Mouse (Mus musculus): ENCODE results near the gene Zfp414. TPM values are rescaled to one million over a fixed set of nuclear protein-coding genes. Genes with fewer than 3 reads are reported as not detected.
A peak's percentile ranks its signal among the peaks of the same experiment; 100 is the strongest.

Zfp414 gene
- polyA plus RNA-seq, 2 experiments: 22.7 to 24.6 TPM

- Histone ChIP-seq H3K36me3 (replicated peaks; ENCODE audit: control insufficient read depth, insufficient read depth, low read depth) (peaks cover 85% of the 10 kb centered on the region), H3K4me1 (replicated peaks; ENCODE audit: control insufficient read depth in 2 of 2, insufficient read depth in 2 of 2, low read length in 1 of 2) (no peaks in the 10 kb centered on the region), H3K9ac (replicated peaks) (no peak overlapping the region), H3K4me2 (ENCODE audit: low read depth) (no peak overlapping the region), H3K27me3 (ENCODE audit: control insufficient read depth, insufficient read depth, low read length) (no peaks in the 10 kb centered on the region), H3K4me3 (ENCODE audit: insufficient read depth in 1 of 2, low read depth in 2 of 2, low read length in 2 of 2) (no peak overlapping the region), H3K27ac (no peak overlapping the region), H3K9me3 (ENCODE audit: control insufficient read depth, low read length) (no peaks in the 10 kb centered on the region)
- peak; percentile 37; the same call in 1 of the 2 replicates for ATAC-seq (ENCODE audit: insufficient read depth)
- no peak for DNase-seq (ENCODE audit: low read depth in 3 of 3, low spot score in 3 of 3)
- TF ChIP-seq EP300 (IDR thresholded peaks at IDR 0.05; ENCODE audit: low read depth) (no peak), CTCF (IDR thresholded peaks at IDR 0.05; ENCODE audit: low read depth) (no peak)
- 96% methylated on average over 34 of the region's 34 CpGs for whole genome bisulfite sequencing (ENCODE audit: insufficient replicate concordance)
These were observed 21.0 kb downstream of the Zfp414 start for GRCm38 (mm10) chr17:33649781-33650475.

- WGBS (ENCODE audit: insufficient replicate concordance): 12% methylated on average over 3 of the region's 3 CpGs
- peaks cover 69% of the 10 kb centered on the region for H3K36me3 ChIP-seq (replicated peaks; ENCODE audit: control insufficient read depth, insufficient read depth, low read depth)
- no peak overlapping the region for H3K9ac ChIP-seq (replicated peaks)
- no peaks in the 10 kb centered on the region for H3K27me3 ChIP-seq (ENCODE audit: control insufficient read depth, insufficient read depth, low read length)
- no peak overlapping the region for H3K4me3 ChIP-seq (ENCODE audit: insufficient read depth in 1 of 2, low read depth in 2 of 2, low read length in 2 of 2)
- TF ChIP-seq CTCF (IDR thresholded peaks at IDR 0.05; ENCODE audit: low read depth) (no peak), EP300 (IDR thresholded peaks at IDR 0.05; ENCODE audit: low read depth) (no peak)
- peak; percentile 75 for ATAC-seq (ENCODE audit: insufficient read depth)
- peaks cover 5 to 6% of the 10 kb centered on the region in 2 experiments for H3K4me1 ChIP-seq (replicated peaks; ENCODE audit: control insufficient read depth in 2 of 2, insufficient read depth in 2 of 2, low read length in 1 of 2)
- no peak overlapping the region for H3K27ac ChIP-seq
- no peak overlapping the region for H3K4me2 ChIP-seq (ENCODE audit: low read depth)
- no peaks in the 10 kb centered on the region for H3K9me3 ChIP-seq (ENCODE audit: control insufficient read depth, low read length)
- DNase-seq (ENCODE audit: low read depth in 3 of 3, low spot score in 3 of 3): no peak
These were observed 37.9 kb downstream of the Zfp414 start for GRCm38 (mm10) chr17:33666813-33667212.

GRCm38 (mm10) chr17:33669681-33670080 lies 40.8 kb downstream of the Zfp414 start:
- peaks cover 52% of the 10 kb centered on the region for H3K36me3 ChIP-seq (replicated peaks; ENCODE audit: control insufficient read depth, insufficient read depth, low read depth)

GRCm38 (mm10) chr17:33673837-33674236 lies 44.9 kb downstream of the Zfp414 start:
- Histone ChIP-seq H3K4me2 (ENCODE audit: low read depth) (no peak overlapping the region), H3K36me3 (replicated peaks; ENCODE audit: control insufficient read depth, insufficient read depth, low read depth) (peaks cover 42% of the 10 kb centered on the region)
- no peak for DNase-seq (ENCODE audit: low read depth in 3 of 3, low spot score in 3 of 3)

More at GRCm38 (mm10) chr17:33669681-33670080, 40.8 kb downstream of the Zfp414 start:
- Histone ChIP-seq H3K9me3 (ENCODE audit: control insufficient read depth, low read length) (no peaks in the 10 kb centered on the region), H3K27ac (no peak overlapping the region), H3K27me3 (ENCODE audit: control insufficient read depth, insufficient read depth, low read length) (no peaks in the 10 kb centered on the region), H3K4me2 (ENCODE audit: low read depth) (no peak overlapping the region), H3K9ac (replicated peaks) (no peak overlapping the region), H3K4me1 (replicated peaks; ENCODE audit: control insufficient read depth in 2 of 2, insufficient read depth in 2 of 2, low read length in 1 of 2) (peaks cover 6 to 7% of the 10 kb centered on the region in 2 experiments), H3K4me3 (ENCODE audit: insufficient read depth in 1 of 2, low read depth in 2 of 2, low read length in 2 of 2) (no peak overlapping the region)
- 88% methylated on average over 3 of the region's 3 CpGs for WGBS (ENCODE audit: insufficient replicate concordance)
- TF ChIP-seq EP300 (IDR thresholded peaks at IDR 0.05; ENCODE audit: low read depth) (no peak), CTCF (IDR thresholded peaks at IDR 0.05; ENCODE audit: low read depth) (no peak)
- no peak for ATAC-seq (ENCODE audit: insufficient read depth)
- no peak for DNase-seq (ENCODE audit: low read depth in 3 of 3, low spot score in 3 of 3)

GRCm38 (mm10) chr17:33675452-33675851 lies 46.6 kb downstream of the Zfp414 start:
- H3K27me3 ChIP-seq (ENCODE audit: control insufficient read depth, insufficient read depth, low read length): no peaks in the 10 kb centered on the region
- no peak for DNase-seq (ENCODE audit: low read depth in 3 of 3, low spot score in 3 of 3)
- ATAC-seq (ENCODE audit: insufficient read depth): no peak
- no peak for TF ChIP-seq EP300 (IDR thresholded peaks at IDR 0.05; ENCODE audit: low read depth)
- no peak for TF ChIP-seq CTCF (IDR thresholded peaks at IDR 0.05; ENCODE audit: low read depth)
- H3K9ac ChIP-seq (replicated peaks): no peak overlapping the region
- no peak overlapping the region for H3K4me3 ChIP-seq (ENCODE audit: insufficient read depth in 1 of 2, low read depth in 2 of 2, low read length in 2 of 2)
- H3K4me1 ChIP-seq (replicated peaks; ENCODE audit: control insufficient read depth in 2 of 2, insufficient read depth in 2 of 2, low read length in 1 of 2): peaks cover 3 to 13% of the 10 kb centered on the region in 2 experiments; a peak in 3 of 4 replicates
- H3K27ac ChIP-seq: no peak overlapping the region
- peaks cover 31% of the 10 kb centered on the region for H3K36me3 ChIP-seq (replicated peaks; ENCODE audit: control insufficient read depth, insufficient read depth, low read depth)
- H3K4me2 ChIP-seq (ENCODE audit: low read depth): no peak overlapping the region
- no peaks in the 10 kb centered on the region for H3K9me3 ChIP-seq (ENCODE audit: control insufficient read depth, low read length)

More at GRCm38 (mm10) chr17:33673837-33674236, 44.9 kb downstream of the Zfp414 start:
- Histone ChIP-seq H3K27me3 (ENCODE audit: control insufficient read depth, insufficient read depth, low read length) (no peaks in the 10 kb centered on the region), H3K9ac (replicated peaks) (no peak overlapping the region), H3K4me3 (ENCODE audit: insufficient read depth in 1 of 2, low read depth in 2 of 2, low read length in 2 of 2) (no peak overlapping the region), H3K27ac (no peak overlapping the region), H3K9me3 (ENCODE audit: control insufficient read depth, low read length) (no peaks in the 10 kb centered on the region), H3K4me1 (replicated peaks; ENCODE audit: control insufficient read depth in 2 of 2, insufficient read depth in 2 of 2, low read length in 1 of 2) (peaks cover under 1 to 8% of the 10 kb centered on the region in 2 experiments; a peak in 3 of 4 replicates)
- TF ChIP-seq CTCF (IDR thresholded peaks at IDR 0.05; ENCODE audit: low read depth) (no peak), EP300 (IDR thresholded peaks at IDR 0.05; ENCODE audit: low read depth) (no peak)
- no peak for ATAC-seq (ENCODE audit: insufficient read depth)
- WGBS (ENCODE audit: insufficient replicate concordance): 67% methylated on average over 1 of the region's 1 CpGs
